Mouse (Mus musculus) neural tube, embryonic 13.5 days (tissue): ENCODE measurements around the gene Nsg1. TPM values are rescaled to one million over a fixed set of nuclear protein-coding genes. Genes with fewer than 3 reads are reported as not detected.
A peak's percentile ranks its signal among the peaks of the same experiment; 100 is the strongest.

Experiments
- ATAC-seq: fragments of 200-750 bp; cut with Nextera tagmentation; 2 replicates; pipeline ENCODE4 v1.8.0; 2017; ENCODE audit warnings: low read depth, mild to moderate bottlenecking, moderate TSS enrichment, moderate library complexity
- H3K27ac ChIP-seq: fragments of 300-500 bp; sonication (generic); replicated peaks from 2 replicates; pipeline ENCODE4 v1.5.1; 2015; ENCODE audit warnings: moderate library complexity, mild to moderate bottlenecking, inconsistent platforms
- H3K27me3 ChIP-seq: fragments of 300-500 bp; sonication (generic); 2 replicates; pipeline ENCODE4 v1.6.1; 2015; ENCODE audit warnings: mild to moderate bottlenecking, inconsistent platforms
- H3K36me3 ChIP-seq: fragments of 300-500 bp; sonication (generic); 2 replicates; pipeline ENCODE4 v1.6.1; 2015; ENCODE audit warnings: mild to moderate bottlenecking, inconsistent platforms
- H3K4me1 ChIP-seq: fragments of 300-500 bp; sonication (generic); replicated peaks from 2 replicates; pipeline ENCODE4 v1.6.1; 2015; ENCODE audit warnings: inconsistent platforms
- H3K4me2 ChIP-seq: fragments of 300-500 bp; sonication (generic); 2 replicates; pipeline ENCODE4 v1.6.1; 2015; ENCODE audit warnings: inconsistent platforms, mild to moderate bottlenecking, moderate library complexity
- H3K4me3 ChIP-seq: fragments of 300-500 bp; sonication (generic); 2 replicates; pipeline ENCODE4 v1.5.1; 2015; ENCODE audit warnings: mild to moderate bottlenecking, inconsistent platforms
- H3K9ac ChIP-seq: fragments of 300-500 bp; sonication (generic); 2 replicates; pipeline ENCODE4 v1.6.1; 2015; ENCODE audit warnings: moderate library complexity, mild to moderate bottlenecking, inconsistent platforms
- H3K9me3 ChIP-seq: fragments of 300-500 bp; sonication (generic); 2 replicates; pipeline ENCODE4 v1.6.1; 2016; ENCODE audit warnings: inconsistent platforms
- WGBS: fragments of 180-500 bp; shearing (Covaris S2); methylation state at CpG from one replicate; pipeline ENCODE4 v1.1.7; 2015; 5-methylcytosine and 5-hydroxymethylcytosine counted together
- polyA plus RNA-seq: library from polyadenylated mRNA; unstranded; fragments of >200 nt; fragmentation: Nextera tagmentation; extraction: Ambion mirVana; gene quantifications from 2 replicates; pipeline ENCODE4 v1.2.1, GENCODE M21; 2015

Gene Nsg1
- polyA plus RNA-seq, 1 experiment from 2014 or later: 984 TPM

DNA sequence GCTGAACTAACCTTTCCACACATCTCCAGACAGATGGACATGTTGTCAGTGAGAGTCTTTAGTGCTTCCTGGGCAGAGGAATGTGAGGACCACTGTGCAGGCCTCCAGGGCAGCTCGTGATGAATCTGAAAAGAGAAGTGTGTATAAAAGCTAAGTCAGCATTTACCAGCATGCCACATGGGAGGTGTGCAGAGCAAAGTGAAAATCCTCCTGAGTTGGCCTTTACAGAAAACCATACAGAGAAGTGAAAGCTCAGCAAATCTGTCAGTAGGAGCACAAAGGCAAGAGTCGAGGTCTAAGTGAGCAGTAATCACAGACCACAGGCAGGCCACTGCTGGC, 67.8 kb downstream of the Nsg1 start:
- no peak overlapping the region for H3K4me3 ChIP-seq
- no peaks in the 10 kb centered on the region for H3K9me3 ChIP-seq
- 62% methylated on average over 2 of the region's 2 CpGs for WGBS
- H3K27ac ChIP-seq: no peak overlapping the region
- no peak overlapping the region for H3K9ac ChIP-seq
- peaks cover 17% of the 10 kb centered on the region; the same call in 1 of the 2 replicates for H3K4me1 ChIP-seq
- H3K36me3 ChIP-seq: no peaks in the 10 kb centered on the region
- H3K4me2 ChIP-seq: no peak overlapping the region
- no peak for ATAC-seq
- peaks cover 3% of the 10 kb centered on the region; the same call in 1 of the 2 replicates for H3K27me3 ChIP-seq

DNA sequence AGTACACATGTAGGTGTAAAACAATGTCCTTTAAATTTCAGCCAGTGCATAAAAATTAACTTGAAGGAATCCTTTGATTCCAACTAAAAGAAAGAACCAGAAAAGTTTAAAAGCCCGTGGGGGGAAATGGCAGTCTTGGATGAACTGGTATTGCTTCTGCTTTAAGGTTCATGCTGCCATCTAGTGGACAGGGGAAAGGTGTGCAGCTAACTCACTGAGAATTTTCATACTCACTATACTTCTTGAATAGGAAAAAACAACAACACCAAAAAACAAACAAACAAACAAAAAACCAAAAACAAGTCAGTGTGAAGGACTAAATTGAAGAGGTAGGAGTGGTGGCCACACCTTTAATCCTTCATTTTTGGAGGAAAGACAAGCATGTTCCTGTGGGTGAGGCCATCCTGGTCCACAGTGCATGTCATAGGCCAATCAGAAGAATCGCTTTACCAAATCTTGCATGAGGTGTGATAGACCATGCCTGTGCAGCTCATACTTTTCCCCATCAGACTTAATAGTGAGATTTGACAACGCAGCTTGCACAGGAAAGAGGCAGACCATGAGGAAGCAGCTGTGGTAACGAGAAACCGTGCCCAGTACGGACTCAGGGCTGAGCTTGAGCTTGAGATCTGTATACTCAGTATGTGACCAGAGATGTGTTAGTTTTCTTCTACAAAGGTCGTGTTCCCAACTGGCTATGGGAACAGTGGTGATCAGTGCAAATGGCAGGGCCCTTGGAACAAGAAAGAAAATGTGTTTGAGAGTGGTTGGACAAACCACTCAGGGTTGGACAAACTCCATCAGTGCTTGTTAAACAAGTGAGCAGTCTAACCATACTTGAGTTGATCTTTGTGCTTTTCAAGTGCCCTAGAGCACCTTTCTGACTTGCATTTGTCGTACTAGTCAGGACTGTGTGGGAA, 68.4 kb downstream of the Nsg1 start:
- WGBS: 75% methylated on average over 8 of the region's 8 CpGs
- Histone ChIP-seq H3K9ac (no peak overlapping the region), H3K9me3 (no peaks in the 10 kb centered on the region), H3K4me3 (no peak overlapping the region), H3K4me1 (peaks cover 17% of the 10 kb centered on the region; the same call in 1 of the 2 replicates), H3K27me3 (peaks cover 3% of the 10 kb centered on the region; the same call in 1 of the 2 replicates), H3K27ac (no peak overlapping the region), H3K36me3 (no peaks in the 10 kb centered on the region), H3K4me2 (no peak overlapping the region)
- ATAC-seq: peak; percentile 17; the same call in 1 of the 2 replicates

DNA sequence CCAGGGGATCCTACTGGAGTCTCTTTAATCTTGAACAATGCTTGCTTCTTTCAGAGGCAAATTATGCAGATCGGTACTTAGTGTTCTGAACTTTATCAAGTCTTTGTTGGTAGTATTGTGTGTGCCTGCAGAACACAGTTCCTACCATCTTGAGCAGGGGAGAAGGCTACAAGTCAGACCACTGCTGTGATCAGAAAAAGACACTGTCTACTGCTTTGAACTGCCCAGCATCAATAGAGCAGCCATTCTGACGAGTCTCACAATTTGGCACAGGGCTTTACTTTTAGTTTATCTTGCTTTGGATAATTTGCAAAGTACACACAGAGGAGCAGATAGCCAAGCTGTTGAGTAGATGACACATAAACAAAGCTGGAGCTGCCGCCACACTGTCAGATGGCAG, 69.1 kb downstream of the Nsg1 start:
- no peak for ATAC-seq
- Histone ChIP-seq H3K9me3 (no peaks in the 10 kb centered on the region), H3K27me3 (peaks cover 3% of the 10 kb centered on the region; the same call in 1 of the 2 replicates), H3K36me3 (no peaks in the 10 kb centered on the region), H3K4me1 (peaks cover 22% of the 10 kb centered on the region), H3K4me2 (no peak overlapping the region), H3K27ac (no peak overlapping the region), H3K9ac (no peak overlapping the region), H3K4me3 (no peak overlapping the region)
- 43% methylated on average over 3 of the region's 3 CpGs for WGBS

GRCm38 (mm10) chr5:38090111-38090510, 69.6 kb downstream of the Nsg1 start:
- Histone ChIP-seq H3K9me3 (no peaks in the 10 kb centered on the region), H3K4me2 (no peak overlapping the region), H3K9ac (no peak overlapping the region), H3K27me3 (peaks cover 3% of the 10 kb centered on the region; the same call in 1 of the 2 replicates), H3K36me3 (no peaks in the 10 kb centered on the region), H3K4me1 (peaks cover 24% of the 10 kb centered on the region), H3K4me3 (no peak overlapping the region), H3K27ac (no peak overlapping the region)
- no peak for ATAC-seq
- 67% methylated on average over 3 of the region's 3 CpGs for WGBS

Other genes with a start within 250 kb of the Nsg1 start
- 39.4 and 42.1 TPM in 2 replicates for gene Stx18, start 121.2 kb downstream of the Nsg1 start, polyA plus RNA-seq
- 17.1 and 19.3 TPM in 2 replicates for gene Zbtb49, start 60.5 kb upstream of the Nsg1 start, polyA plus RNA-seq
- 44.5 and 47.7 TPM in 2 replicates for gene Lyar, start 60.6 kb upstream of the Nsg1 start, polyA plus RNA-seq
- 114 and 116 TPM in 2 replicates for gene Tmem128, start 100.3 kb upstream of the Nsg1 start, polyA plus RNA-seq
- not detected in 2 replicates for gene Otop1, start 116.1 kb upstream of the Nsg1 start, polyA plus RNA-seq
- 0.27 and 0.28 TPM in 2 replicates for gene Drd5, start 159.5 kb upstream of the Nsg1 start, polyA plus RNA-seq